1 mouse cellular context compared by ENCODE assay signal in genomic region chr14:30825476-30826131, GRCm38 (mm10).
TF ChIP-seq lines count a peak whose summit lies in the region.

Gene Tmem110, plus strand, starts transcription at chr14:30825590.

TF ChIP-seq in CH12.LX, 34 proteins besides CTCF, POLR2A, EP300 and RAD21 (continued from another document):
- peak; percentile 48; the same call in 1 of the 2 replicates for TF ChIP-seq TCF12 (IDR thresholded peaks at IDR 0.05; ENCODE audit: low read depth, low read length)
- TF ChIP-seq JUND (conservative IDR thresholded peaks at IDR 0.05; ENCODE audit: low read depth, low read length): no peak
- TF ChIP-seq NRF1 (IDR thresholded peaks at IDR 0.05; ENCODE audit: low read depth, low read length): 0 out of 2 replicates have a peak, but pooled peaks have one; percentile 23
- no peak for TF ChIP-seq BHLHE40 (IDR thresholded peaks at IDR 0.05; ENCODE audit: low read depth, low read length)
- peak; percentile 77 for TF ChIP-seq CHD2 (IDR thresholded peaks at IDR 0.05; ENCODE audit: low read length)
- TF ChIP-seq ETS1 (conservative IDR thresholded peaks at IDR 0.05; ENCODE audit: low read depth, low read length): no peak
